Mouse (Mus musculus): ENCODE results near the gene Vmn1r148. TPM values are rescaled to one million over a fixed set of nuclear protein-coding genes. Genes with fewer than 3 reads are reported as not detected.
"Not testable (repeated sequence)": the region's sequence is repeated elsewhere in the genome, so short reads cannot be mapped to it uniquely, and the experiment has no call there.

Gene Vmn1r148
- not detected in 2 replicates for total RNA-seq (2012; rRNA removed)
- not detected in 2 replicates for total RNA-seq (2014; rRNA removed)
- not detected in 2 replicates for polyA plus RNA-seq (2012; ENCODE audit: insufficient read length, low read depth)

DNA sequence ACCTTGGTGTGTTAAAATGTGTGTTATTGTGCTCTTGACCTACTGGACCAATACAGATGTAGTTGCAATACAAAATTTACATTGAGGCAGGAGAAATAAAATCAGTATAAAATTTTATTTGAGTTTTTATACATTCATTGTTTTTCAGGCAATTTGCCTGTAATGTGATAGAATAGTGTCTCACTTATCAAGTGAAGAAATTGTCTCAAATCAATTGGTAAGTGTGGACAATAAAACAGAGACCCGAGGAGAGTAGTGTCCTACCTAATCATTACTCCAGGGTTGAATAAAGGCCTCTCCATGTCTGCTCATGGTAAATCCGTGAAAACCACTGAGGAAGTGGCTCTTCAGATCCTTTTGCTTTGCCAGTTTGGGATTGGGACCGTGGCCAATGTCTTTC lies at the start of gene Vmn1r148:
Gene Vmn1r148, plus strand, starts transcription at position 301 of the 400 bp plus-strand sequence.
- H3K9me3 ChIP-seq (replicated peaks; ENCODE audit: low read length); H3K27ac ChIP-seq (ENCODE audit: insufficient read depth, low read depth); H3K4me2 ChIP-seq (ENCODE audit: insufficient read depth, low read depth, poor library complexity, severe bottlenecking); H3K27me3 ChIP-seq (replicated peaks); H3K36me3 ChIP-seq (replicated peaks in 1 of 2; ENCODE audit: control insufficient read depth in 1 of 2, insufficient read depth in 1 of 2, low read length in 1 of 2); dilution Hi-C loops (cut with MboI; ENCODE audit: extremely low pct_ligation_motif_present, extremely low pct_unique_long_range_greater_than_20kb, low sequenced_read_pairs); in situ Hi-C loops (cut with MboI; ENCODE audit: low pct_ligation_motif_present, low pct_unique_long_range_greater_than_20kb, low sequenced_read_pairs); H3K4me1 ChIP-seq (ENCODE audit: control insufficient read depth in 1 of 2, insufficient read depth in 2 of 2); DNase-seq (ENCODE audit: extremely low read depth); H3K79me2 ChIP-seq (replicated peaks; ENCODE audit: control insufficient read depth, extremely low read depth, insufficient read depth, poor library complexity, severe bottlenecking); H3K4me3 ChIP-seq (replicated peaks in 1 of 3; ENCODE audit: low read depth in 2 of 3, low read length in 2 of 3, poor library complexity in 1 of 3); H3K9ac ChIP-seq (ENCODE audit: insufficient read depth, low read depth): not testable (repeated sequence)

DNA sequence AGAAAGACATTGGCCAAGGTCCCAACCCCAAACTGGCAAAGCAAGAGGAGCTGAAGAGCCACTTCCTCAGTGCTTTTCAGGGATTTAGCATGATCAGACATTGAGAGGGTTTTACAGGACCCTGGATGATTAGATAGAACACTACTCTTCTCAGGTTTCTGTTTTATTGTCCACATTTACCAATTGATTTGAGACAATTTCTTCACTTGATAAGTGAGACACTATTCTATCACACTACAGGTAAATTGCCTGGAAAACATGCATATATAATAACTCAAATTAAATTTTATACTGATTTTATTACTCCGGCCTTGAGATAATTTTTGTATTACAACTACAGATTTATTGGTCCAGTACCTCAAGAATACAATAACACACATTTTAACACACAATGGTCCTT lies 42.4 kb upstream of the Vmn1r148 start, which contains the start of gene Gm8660:
Gene Gm8660, minus strand, starts transcription at position 101 of the 400 bp plus-strand sequence.
- in situ Hi-C loops (cut with MboI; ENCODE audit: low pct_ligation_motif_present, low pct_unique_long_range_greater_than_20kb, low sequenced_read_pairs) = not testable (repeated sequence)

DNA sequence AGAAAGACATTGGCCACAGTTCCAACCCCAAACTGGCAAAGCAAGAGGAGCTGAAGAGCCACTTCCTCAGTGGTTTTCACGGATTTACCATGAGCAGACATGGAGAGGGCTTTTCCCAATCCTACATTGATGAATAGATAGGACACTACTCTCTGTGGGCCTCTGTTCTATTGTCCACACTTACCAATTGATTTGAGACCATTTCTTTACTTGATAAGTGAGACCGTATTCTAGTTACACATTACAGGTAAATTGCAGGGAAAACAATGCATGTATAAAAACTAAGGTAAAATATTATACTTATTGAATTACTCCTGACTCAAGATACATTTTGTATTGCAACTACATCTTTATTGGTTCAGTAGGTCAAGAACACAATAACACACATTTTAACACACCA lies 24.7 kb downstream of the Vmn1r148 start, which contains the start of gene Vmn1r149:
Gene Vmn1r149, minus strand, starts transcription at position 101 of the 400 bp plus-strand sequence.
- H3K4me3 ChIP-seq (replicated peaks in 1 of 3; ENCODE audit: low read depth in 2 of 3, low read length in 2 of 3, poor library complexity in 1 of 3); DNase-seq (ENCODE audit: extremely low read depth); H3K4me2 ChIP-seq (ENCODE audit: insufficient read depth, low read depth, poor library complexity, severe bottlenecking); H3K27me3 ChIP-seq (replicated peaks); H3K4me1 ChIP-seq (ENCODE audit: control insufficient read depth in 1 of 2, insufficient read depth in 2 of 2); H3K36me3 ChIP-seq (replicated peaks in 1 of 2; ENCODE audit: control insufficient read depth in 1 of 2, insufficient read depth in 1 of 2, low read length in 1 of 2); H3K27ac ChIP-seq (ENCODE audit: insufficient read depth, low read depth); H3K9ac ChIP-seq (ENCODE audit: insufficient read depth, low read depth); in situ Hi-C loops (cut with MboI; ENCODE audit: low pct_ligation_motif_present, low pct_unique_long_range_greater_than_20kb, low sequenced_read_pairs); H3K79me2 ChIP-seq (replicated peaks; ENCODE audit: control insufficient read depth, extremely low read depth, insufficient read depth, poor library complexity, severe bottlenecking); dilution Hi-C loops (cut with MboI; ENCODE audit: extremely low pct_ligation_motif_present, extremely low pct_unique_long_range_greater_than_20kb, low sequenced_read_pairs); H3K9me3 ChIP-seq (replicated peaks; ENCODE audit: low read length): not testable (repeated sequence)

More for the DNA sequence above, 42.4 kb upstream of the Vmn1r148 start, which contains the start of gene Gm8660:
- H3K4me1 ChIP-seq (ENCODE audit: control insufficient read depth in 1 of 2, insufficient read depth in 2 of 2); H3K9me3 ChIP-seq (replicated peaks; ENCODE audit: low read length); H3K36me3 ChIP-seq (replicated peaks in 1 of 2; ENCODE audit: control insufficient read depth in 1 of 2, insufficient read depth in 1 of 2, low read length in 1 of 2); H3K4me3 ChIP-seq (replicated peaks in 1 of 3; ENCODE audit: low read depth in 2 of 3, low read length in 2 of 3, poor library complexity in 1 of 3); H3K4me2 ChIP-seq (ENCODE audit: insufficient read depth, low read depth, poor library complexity, severe bottlenecking); H3K9ac ChIP-seq (ENCODE audit: insufficient read depth, low read depth); H3K27ac ChIP-seq (ENCODE audit: insufficient read depth, low read depth); DNase-seq (ENCODE audit: extremely low read depth); H3K79me2 ChIP-seq (replicated peaks; ENCODE audit: control insufficient read depth, extremely low read depth, insufficient read depth, poor library complexity, severe bottlenecking); H3K27me3 ChIP-seq (replicated peaks); dilution Hi-C loops (cut with MboI; ENCODE audit: extremely low pct_ligation_motif_present, extremely low pct_unique_long_range_greater_than_20kb, low sequenced_read_pairs): not testable (repeated sequence)

DNA sequence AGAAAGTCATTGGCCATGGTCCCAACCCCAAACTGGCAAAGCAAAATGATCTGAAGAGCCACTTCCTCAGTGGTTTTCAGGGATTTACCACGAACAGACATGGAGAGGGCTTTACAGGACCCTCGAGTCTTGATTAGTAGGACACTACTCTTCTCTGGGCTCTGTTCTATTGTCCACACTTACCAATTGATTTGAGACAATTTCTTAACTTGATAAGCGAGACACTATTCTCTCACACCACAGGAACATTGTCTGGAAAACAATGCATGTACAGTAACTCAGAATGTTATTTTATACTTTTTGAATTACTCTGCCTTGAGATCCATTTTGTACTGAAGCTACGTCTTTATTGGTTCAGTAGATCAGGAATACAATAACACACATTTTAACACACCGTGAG lies 50.6 kb downstream of the Vmn1r148 start, which contains the start of gene Gm10665:
Gene Gm10665, minus strand, starts transcription at position 101 of the 400 bp plus-strand sequence.
- H3K4me2 ChIP-seq (ENCODE audit: insufficient read depth, low read depth, poor library complexity, severe bottlenecking); H3K27me3 ChIP-seq (replicated peaks); H3K4me1 ChIP-seq (ENCODE audit: control insufficient read depth in 1 of 2, insufficient read depth in 2 of 2); H3K79me2 ChIP-seq (replicated peaks; ENCODE audit: control insufficient read depth, extremely low read depth, insufficient read depth, poor library complexity, severe bottlenecking); dilution Hi-C loops (cut with MboI; ENCODE audit: extremely low pct_ligation_motif_present, extremely low pct_unique_long_range_greater_than_20kb, low sequenced_read_pairs); H3K4me3 ChIP-seq (replicated peaks in 1 of 3; ENCODE audit: low read depth in 2 of 3, low read length in 2 of 3, poor library complexity in 1 of 3); H3K9me3 ChIP-seq (replicated peaks; ENCODE audit: low read length); H3K9ac ChIP-seq (ENCODE audit: insufficient read depth, low read depth); in situ Hi-C loops (cut with MboI; ENCODE audit: low pct_ligation_motif_present, low pct_unique_long_range_greater_than_20kb, low sequenced_read_pairs); DNase-seq (ENCODE audit: extremely low read depth); H3K27ac ChIP-seq (ENCODE audit: insufficient read depth, low read depth); H3K36me3 ChIP-seq (replicated peaks in 1 of 2; ENCODE audit: control insufficient read depth in 1 of 2, insufficient read depth in 1 of 2, low read length in 1 of 2): not testable (repeated sequence)

Other genes starting within 250 kb of the Vmn1r148 start
- gene Vmn1r142, start 249.5 kb upstream of the Vmn1r148 start, total RNA-seq (2012; rRNA removed) = not detected in 2 replicates
- not detected in 2 replicates for gene Vmn1r142, start 249.5 kb upstream of the Vmn1r148 start, total RNA-seq (2014; rRNA removed)
- gene Vmn1r142, start 249.5 kb upstream of the Vmn1r148 start, polyA plus RNA-seq (2012; ENCODE audit: insufficient read length, low read depth) = not detected in 2 replicates
- not detected in 2 replicates for gene Vmn1r143, start 224.2 kb upstream of the Vmn1r148 start, total RNA-seq (2012; rRNA removed)
- not detected in 2 replicates for gene Vmn1r143, start 224.2 kb upstream of the Vmn1r148 start, total RNA-seq (2014; rRNA removed)
- gene Vmn1r143, start 224.2 kb upstream of the Vmn1r148 start, polyA plus RNA-seq (2012; ENCODE audit: insufficient read length, low read depth) = not detected in 2 replicates
- gene Gm8653, start 212.3 kb upstream of the Vmn1r148 start, total RNA-seq (2012; rRNA removed) = not detected in 2 replicates
- not detected in 2 replicates for gene Gm8653, start 212.3 kb upstream of the Vmn1r148 start, total RNA-seq (2014; rRNA removed)
- gene Gm8653, start 212.3 kb upstream of the Vmn1r148 start, polyA plus RNA-seq (2012; ENCODE audit: insufficient read length, low read depth) = not detected in 2 replicates
- not detected in 2 replicates for gene Gm8453, start 184.1 kb upstream of the Vmn1r148 start, total RNA-seq (2012; rRNA removed)
- not detected in 2 replicates for gene Gm8453, start 184.1 kb upstream of the Vmn1r148 start, total RNA-seq (2014; rRNA removed)
- gene Gm8453, start 184.1 kb upstream of the Vmn1r148 start, polyA plus RNA-seq (2012; ENCODE audit: insufficient read length, low read depth) = not detected in 2 replicates
- not detected in 2 replicates for gene Gm4187, start 83.9 kb upstream of the Vmn1r148 start, total RNA-seq (2012; rRNA removed)
- gene Gm4187, start 83.9 kb upstream of the Vmn1r148 start, total RNA-seq (2014; rRNA removed) = not detected in 2 replicates
- gene Gm4187, start 83.9 kb upstream of the Vmn1r148 start, polyA plus RNA-seq (2012; ENCODE audit: insufficient read length, low read depth) = not detected in 2 replicates
- not detected in 2 replicates for gene Gm8660, start 42.5 kb upstream of the Vmn1r148 start, total RNA-seq (2012; rRNA removed)
- gene Gm8660, start 42.5 kb upstream of the Vmn1r148 start, total RNA-seq (2014; rRNA removed) = not detected in 2 replicates
- gene Gm8660, start 42.5 kb upstream of the Vmn1r148 start, polyA plus RNA-seq (2012; ENCODE audit: insufficient read length, low read depth) = not detected in 2 replicates
- not detected in 2 replicates for gene Vmn1r149, start 24.6 kb downstream of the Vmn1r148 start, total RNA-seq (2012; rRNA removed)
- gene Vmn1r149, start 24.6 kb downstream of the Vmn1r148 start, total RNA-seq (2014; rRNA removed) = not detected in 2 replicates
- gene Vmn1r149, start 24.6 kb downstream of the Vmn1r148 start, polyA plus RNA-seq (2012; ENCODE audit: insufficient read length, low read depth) = not detected in 2 replicates
- not detected in 2 replicates for gene Gm10665, start 50.5 kb downstream of the Vmn1r148 start, total RNA-seq (2012; rRNA removed)
- not detected in 2 replicates for gene Gm10665, start 50.5 kb downstream of the Vmn1r148 start, total RNA-seq (2014; rRNA removed)
- gene Gm10665, start 50.5 kb downstream of the Vmn1r148 start, polyA plus RNA-seq (2012; ENCODE audit: insufficient read length, low read depth) = not detected in 2 replicates
- gene Vmn1r151, start 86.1 kb downstream of the Vmn1r148 start, total RNA-seq (2012; rRNA removed) = not detected in 2 replicates
- gene Vmn1r151, start 86.1 kb downstream of the Vmn1r148 start, total RNA-seq (2014; rRNA removed) = not detected in 2 replicates
- not detected in 2 replicates for gene Vmn1r151, start 86.1 kb downstream of the Vmn1r148 start, polyA plus RNA-seq (2012; ENCODE audit: insufficient read length, low read depth)
- not detected in 2 replicates for gene Vmn1r152, start 109.4 kb downstream of the Vmn1r148 start, total RNA-seq (2012; rRNA removed)
- not detected in 2 replicates for gene Vmn1r152, start 109.4 kb downstream of the Vmn1r148 start, total RNA-seq (2014; rRNA removed)
- not detected in 2 replicates for gene Vmn1r152, start 109.4 kb downstream of the Vmn1r148 start, polyA plus RNA-seq (2012; ENCODE audit: insufficient read length, low read depth)
- gene Gm8677, start 121.3 kb downstream of the Vmn1r148 start, total RNA-seq (2012; rRNA removed) = not detected in 2 replicates
- not detected in 2 replicates for gene Gm8677, start 121.3 kb downstream of the Vmn1r148 start, total RNA-seq (2014; rRNA removed)
- not detected in 2 replicates for gene Gm8677, start 121.3 kb downstream of the Vmn1r148 start, polyA plus RNA-seq (2012; ENCODE audit: insufficient read length, low read depth)
- gene Gm4201, start 151.8 kb downstream of the Vmn1r148 start, total RNA-seq (2012; rRNA removed) = not detected in 2 replicates
- gene Gm4201, start 151.8 kb downstream of the Vmn1r148 start, total RNA-seq (2014; rRNA removed) = not detected in 2 replicates
- gene Gm4201, start 151.8 kb downstream of the Vmn1r148 start, polyA plus RNA-seq (2012; ENCODE audit: insufficient read length, low read depth) = not detected in 2 replicates
- not detected in 2 replicates for gene Gm4565, start 174.5 kb downstream of the Vmn1r148 start, total RNA-seq (2012; rRNA removed)
- not detected in 2 replicates for gene Gm4565, start 174.5 kb downstream of the Vmn1r148 start, total RNA-seq (2014; rRNA removed)
- gene Gm4565, start 174.5 kb downstream of the Vmn1r148 start, polyA plus RNA-seq (2012; ENCODE audit: insufficient read length, low read depth) = not detected in 2 replicates
- not detected in 2 replicates for gene Vmn1r155, start 244.4 kb downstream of the Vmn1r148 start, total RNA-seq (2012; rRNA removed)
- gene Vmn1r155, start 244.4 kb downstream of the Vmn1r148 start, total RNA-seq (2014; rRNA removed) = not detected in 2 replicates
- not detected in 2 replicates for gene Vmn1r155, start 244.4 kb downstream of the Vmn1r148 start, polyA plus RNA-seq (2012; ENCODE audit: insufficient read length, low read depth)